Mouse (Mus musculus) heart, embryonic 10.5 days (tissue): Measurements from ENCODE around the gene Tcaim. TPM values are rescaled to one million over a fixed set of nuclear protein-coding genes. Genes with fewer than 3 reads are reported as not detected.

Experiments
- DNase-seq: peaks from one replicate; pipeline ENCODE4 v3.0.0-alpha.2; 2017; ENCODE audit warnings: low spot score
- H3K27ac ChIP-seq: fragments of 300-500 bp; sonication (generic); 2 replicates; pipeline ENCODE4 v1.5.1; 2016; ENCODE audit warnings: mild to moderate bottlenecking
- H3K27me3 ChIP-seq: fragments of 300-500 bp; sonication (generic); 2 replicates; pipeline ENCODE4 v1.6.1; 2016; ENCODE audit warnings: mild to moderate bottlenecking; ENCODE audit not compliant: poor library complexity, insufficient read depth, severe bottlenecking
- H3K36me3 ChIP-seq: fragments of 300-500 bp; sonication (generic); 2 replicates; pipeline ENCODE4 v1.6.1; 2016; ENCODE audit warnings: mild to moderate bottlenecking, moderate library complexity
- H3K4me1 ChIP-seq: fragments of 300-500 bp; sonication (generic); 2 replicates; pipeline ENCODE4 v1.6.1; 2016; ENCODE audit warnings: mild to moderate bottlenecking
- H3K4me3 ChIP-seq: fragments of 300-500 bp; sonication (generic); 2 replicates; pipeline ENCODE4 v1.5.1; 2016; ENCODE audit warnings: mild to moderate bottlenecking, moderate library complexity
- H3K9me3 ChIP-seq: fragments of 300-500 bp; sonication (generic); 2 replicates; pipeline ENCODE4 v1.6.1; 2016; ENCODE audit warnings: mild to moderate bottlenecking, moderate library complexity
- WGBS: fragments of 180-500 bp; shearing (Covaris S2); methylation state at CpG from one replicate; pipeline ENCODE4 v1.1.7; 2016; 5-methylcytosine and 5-hydroxymethylcytosine counted together
- polyA plus RNA-seq: library from polyadenylated mRNA; unstranded; fragments of >200 nt; fragmentation: Nextera tagmentation; extraction: Ambion mirVana; gene quantifications from 2 replicates; pipeline ENCODE4 v1.2.1, GENCODE M21; 2016

Tcaim gene
- 3.2 and 4.5 TPM in 2 replicates for polyA plus RNA-seq

GRCm38 (mm10) chr9:122805053-122805844, at the start of gene Tcaim:
Gene Tcaim, plus strand, starts transcription at chr9:122805539.
- Histone ChIP-seq H3K9me3 (no peaks in the 10 kb centered on the region), H3K36me3 (no peaks in the 10 kb centered on the region), H3K27ac (peak within 1 kb of the TSS; percentile 93), H3K4me1 (peaks cover 17% of the 10 kb centered on the region), H3K4me3 (peak within 1 kb of the TSS; percentile 80), H3K27me3 (no peaks in the 10 kb centered on the region)
- WGBS: 6% methylated on average over 42 of the region's 42 CpGs
- DNase-seq: peak; percentile 98

DNA sequence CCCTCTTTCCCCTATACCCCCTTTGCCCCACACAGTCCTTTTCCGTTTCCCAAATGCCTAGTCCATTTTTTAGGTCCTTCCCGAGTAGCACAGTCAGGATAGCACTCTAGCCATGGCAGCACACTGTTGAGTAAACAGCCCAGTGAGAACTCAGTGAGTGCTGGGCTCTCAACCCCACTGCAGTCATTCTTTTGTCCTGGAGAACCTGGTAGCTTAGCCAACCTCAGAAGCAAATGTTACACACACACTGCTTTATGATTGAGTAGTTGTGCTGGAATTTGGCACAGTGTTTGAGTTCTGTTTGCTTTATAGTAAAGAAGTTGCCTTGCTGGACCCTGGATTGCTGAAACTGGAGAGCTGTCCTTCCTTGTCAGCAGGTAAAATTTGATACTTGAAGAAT, 47.7 kb upstream of the Tcaim start:
- 53% methylated on average over 2 of the region's 2 CpGs for WGBS
- H3K27me3 ChIP-seq: no peaks in the 10 kb centered on the region
- no peaks in the 10 kb centered on the region for H3K36me3 ChIP-seq
- no peak overlapping the region for H3K27ac ChIP-seq
- H3K9me3 ChIP-seq: no peaks in the 10 kb centered on the region
- no peak overlapping the region for H3K4me3 ChIP-seq
- DNase-seq: no peak
- H3K4me1 ChIP-seq: 0 out of 2 replicates have a peak, but pooled peaks cover 6% of the 10 kb centered on the region

GRCm38 (mm10) chr9:122760111-122760510, 45.2 kb upstream of the Tcaim start:
- H3K4me1 ChIP-seq: 0 out of 2 replicates have a peak, but pooled peaks cover 6% of the 10 kb centered on the region

DNA sequence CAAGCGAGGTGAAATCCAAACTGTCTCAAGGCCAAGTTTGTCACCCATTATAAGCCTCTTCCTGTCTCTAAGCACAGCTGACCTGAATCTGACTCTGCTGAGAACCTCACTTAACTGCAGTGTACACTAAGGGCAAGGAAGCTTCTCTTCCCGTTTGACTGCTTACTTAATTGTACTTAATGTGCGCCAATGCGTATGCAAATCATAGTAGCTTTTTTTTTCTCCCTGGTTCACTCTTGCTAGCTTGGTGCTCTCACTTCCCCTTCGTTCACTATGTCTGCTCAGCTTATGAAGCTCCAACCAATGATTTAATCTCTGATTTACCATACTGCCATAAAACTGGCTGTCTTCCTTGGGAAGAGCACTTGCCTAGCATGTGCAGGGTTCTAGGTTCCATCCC, 20.1 kb upstream of the Tcaim start:
- H3K36me3 ChIP-seq: no peaks in the 10 kb centered on the region
- 76% methylated on average over 5 of the region's 5 CpGs for WGBS
- no peak for DNase-seq
- no peak overlapping the region for H3K4me3 ChIP-seq
- H3K27ac ChIP-seq: no peak overlapping the region
- no peaks in the 10 kb centered on the region for H3K9me3 ChIP-seq
- no peaks in the 10 kb centered on the region for H3K4me1 ChIP-seq
- no peaks in the 10 kb centered on the region for H3K27me3 ChIP-seq

More at GRCm38 (mm10) chr9:122760111-122760510, 45.2 kb upstream of the Tcaim start:
- Histone ChIP-seq H3K27ac (no peak overlapping the region), H3K4me3 (no peak overlapping the region), H3K9me3 (no peaks in the 10 kb centered on the region), H3K27me3 (no peaks in the 10 kb centered on the region), H3K36me3 (no peaks in the 10 kb centered on the region)
- no peak for DNase-seq

- no peak overlapping the region for H3K27ac ChIP-seq
- no peaks in the 10 kb centered on the region for H3K36me3 ChIP-seq
- H3K27me3 ChIP-seq: no peaks in the 10 kb centered on the region
- WGBS: 85% methylated on average over 1 of the region's 1 CpGs
- H3K4me1 ChIP-seq: no peaks in the 10 kb centered on the region
- no peaks in the 10 kb centered on the region for H3K9me3 ChIP-seq
- no peak overlapping the region for H3K4me3 ChIP-seq
- no peak for DNase-seq
Measured at GRCm38 (mm10) chr9:122786534-122786933, 18.8 kb upstream of the Tcaim start.

DNA sequence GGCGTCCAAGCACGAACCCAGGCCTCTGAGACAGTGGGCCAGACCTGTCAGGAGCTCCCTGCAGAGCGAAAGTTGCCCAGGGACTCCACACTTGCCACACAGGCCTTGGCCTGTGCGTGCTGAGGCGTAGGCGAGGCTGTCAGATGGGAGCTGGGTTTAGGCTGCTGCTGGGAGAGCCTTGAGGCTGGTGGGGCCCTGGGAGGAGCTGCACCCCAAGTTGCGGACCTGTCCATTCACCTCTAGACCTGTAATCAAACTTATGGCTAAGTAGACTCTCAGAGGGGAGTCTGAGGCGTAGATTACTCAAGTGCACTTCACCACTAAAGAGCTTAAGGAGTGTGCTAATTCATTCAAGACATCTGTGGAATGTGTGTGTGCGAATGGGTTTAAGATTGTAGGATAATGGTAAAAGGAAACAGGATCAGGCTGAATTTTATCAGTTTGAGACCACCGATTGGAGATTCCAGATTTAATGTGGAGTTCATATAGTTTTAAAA, 554 bp downstream of the Tcaim start:
- Histone ChIP-seq H3K4me1 (peaks cover 17% of the 10 kb centered on the region), H3K4me3 (peak overlapping the region; percentile 80), H3K27me3 (no peaks in the 10 kb centered on the region), H3K36me3 (no peaks in the 10 kb centered on the region), H3K9me3 (no peaks in the 10 kb centered on the region), H3K27ac (peak overlapping the region; percentile 93)
- DNase-seq: no peak
- WGBS: 8% methylated on average over 10 of the region's 10 CpGs

GRCm38 (mm10) chr9:122807186-122807585, 1.8 kb downstream of the Tcaim start:
- H3K4me1 ChIP-seq: peaks cover 17% of the 10 kb centered on the region
- no peaks in the 10 kb centered on the region for H3K9me3 ChIP-seq
- H3K27ac ChIP-seq: no peak overlapping the region
- no peaks in the 10 kb centered on the region for H3K36me3 ChIP-seq
- H3K27me3 ChIP-seq: no peaks in the 10 kb centered on the region
- H3K4me3 ChIP-seq: no peak overlapping the region
- WGBS: 92% methylated on average over 2 of the region's 2 CpGs
- DNase-seq: no peak

DNA sequence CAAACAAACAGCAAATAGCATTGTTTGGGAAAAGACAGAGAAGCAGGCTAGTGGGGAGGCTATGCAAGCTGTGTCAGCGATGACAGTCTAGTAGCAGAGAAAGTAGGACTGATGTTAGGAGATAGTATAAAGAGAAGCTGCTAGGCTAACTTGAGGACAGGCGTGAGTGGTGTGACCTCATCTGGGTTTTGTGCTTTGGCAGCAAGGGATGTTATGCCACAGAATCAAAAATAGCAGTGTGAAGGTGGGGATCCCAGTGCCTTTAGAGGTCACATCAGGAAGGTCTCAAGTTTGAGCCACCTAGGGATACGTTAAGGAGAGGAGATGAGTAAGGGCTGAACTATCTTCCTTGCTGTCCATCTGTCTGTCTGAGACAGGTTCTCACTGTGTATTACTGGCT, 4.9 kb downstream of the Tcaim start:
- no peaks in the 10 kb centered on the region for H3K36me3 ChIP-seq
- no peak for DNase-seq
- no peaks in the 10 kb centered on the region for H3K9me3 ChIP-seq
- WGBS: 63% methylated on average over 3 of the region's 3 CpGs
- H3K4me3 ChIP-seq: no peak overlapping the region
- no peak overlapping the region for H3K27ac ChIP-seq
- H3K4me1 ChIP-seq: peaks cover 12% of the 10 kb centered on the region
- H3K27me3 ChIP-seq: no peaks in the 10 kb centered on the region

GRCm38 (mm10) chr9:122812386-122812785, 7.0 kb downstream of the Tcaim start:
- no peaks in the 10 kb centered on the region for H3K27me3 ChIP-seq
- no peaks in the 10 kb centered on the region for H3K9me3 ChIP-seq
- no peaks in the 10 kb centered on the region for H3K36me3 ChIP-seq
- no peak overlapping the region for H3K27ac ChIP-seq
- 76% methylated on average over 5 of the region's 5 CpGs for WGBS
- H3K4me3 ChIP-seq: no peak overlapping the region
- DNase-seq: no peak
- H3K4me1 ChIP-seq: no peaks in the 10 kb centered on the region

DNA sequence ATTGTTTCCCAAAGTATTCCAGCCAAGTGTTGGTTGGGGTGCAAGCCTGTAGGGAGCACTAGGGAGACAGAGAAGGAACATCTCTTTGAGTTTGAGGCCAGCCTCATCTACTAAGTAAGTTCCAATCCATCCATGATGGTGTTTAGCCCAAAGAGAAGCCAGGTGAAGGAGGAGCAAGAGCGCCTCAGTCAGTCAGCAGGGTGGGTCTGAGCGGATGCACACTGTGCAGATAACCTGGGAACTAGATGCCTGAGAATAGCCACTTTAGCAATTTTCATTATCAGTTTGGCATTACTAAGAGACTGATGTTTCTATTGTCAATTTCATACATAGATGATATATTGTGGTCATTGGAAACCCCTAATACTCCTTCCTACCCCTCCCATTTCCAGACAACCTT, 9.4 kb downstream of the Tcaim start:
- Histone ChIP-seq H3K36me3 (0 out of 2 replicates have a peak, but pooled peaks cover 3% of the 10 kb centered on the region), H3K4me3 (no peak overlapping the region), H3K9me3 (no peaks in the 10 kb centered on the region), H3K4me1 (no peaks in the 10 kb centered on the region), H3K27ac (no peak overlapping the region), H3K27me3 (no peaks in the 10 kb centered on the region)
- WGBS: 90% methylated on average over 2 of the region's 2 CpGs
- no peak for DNase-seq

DNA sequence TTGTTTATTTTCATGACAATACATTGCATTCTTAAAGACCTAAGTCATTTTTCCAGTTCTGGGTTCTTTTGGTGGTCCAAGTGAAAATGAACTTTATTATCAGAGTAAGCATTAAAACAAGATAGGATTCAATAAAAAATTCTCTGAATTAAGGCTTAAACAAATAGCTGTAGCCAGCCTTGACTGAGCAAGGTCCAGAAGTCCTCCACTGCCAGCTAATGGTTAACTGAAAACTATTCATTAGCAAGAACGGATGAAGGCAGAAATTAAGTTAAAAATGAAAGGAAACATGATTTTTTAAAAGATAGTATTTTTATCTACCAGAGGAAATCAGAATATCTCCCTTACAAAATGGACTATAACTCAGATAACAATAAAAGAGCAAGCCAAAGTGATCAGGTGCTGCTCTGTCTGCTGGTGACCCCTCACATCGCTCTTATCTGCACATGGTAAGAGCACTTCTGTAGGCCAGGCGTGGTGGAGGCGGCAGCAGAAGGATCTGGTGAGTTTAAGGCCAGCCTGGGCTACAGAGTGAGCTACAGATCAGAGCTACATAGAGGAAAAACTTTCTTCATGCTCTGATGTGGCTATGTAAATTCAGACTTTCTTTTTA, 10.0 kb downstream of the Tcaim start:
- Histone ChIP-seq H3K4me1 (no peaks in the 10 kb centered on the region), H3K36me3 (peaks cover 6% of the 10 kb centered on the region; the same call in 1 of the 2 replicates), H3K27ac (no peak overlapping the region), H3K27me3 (no peaks in the 10 kb centered on the region), H3K9me3 (no peaks in the 10 kb centered on the region), H3K4me3 (no peak overlapping the region)
- 65% methylated on average over 4 of the region's 4 CpGs for WGBS
- DNase-seq: no peak

DNA sequence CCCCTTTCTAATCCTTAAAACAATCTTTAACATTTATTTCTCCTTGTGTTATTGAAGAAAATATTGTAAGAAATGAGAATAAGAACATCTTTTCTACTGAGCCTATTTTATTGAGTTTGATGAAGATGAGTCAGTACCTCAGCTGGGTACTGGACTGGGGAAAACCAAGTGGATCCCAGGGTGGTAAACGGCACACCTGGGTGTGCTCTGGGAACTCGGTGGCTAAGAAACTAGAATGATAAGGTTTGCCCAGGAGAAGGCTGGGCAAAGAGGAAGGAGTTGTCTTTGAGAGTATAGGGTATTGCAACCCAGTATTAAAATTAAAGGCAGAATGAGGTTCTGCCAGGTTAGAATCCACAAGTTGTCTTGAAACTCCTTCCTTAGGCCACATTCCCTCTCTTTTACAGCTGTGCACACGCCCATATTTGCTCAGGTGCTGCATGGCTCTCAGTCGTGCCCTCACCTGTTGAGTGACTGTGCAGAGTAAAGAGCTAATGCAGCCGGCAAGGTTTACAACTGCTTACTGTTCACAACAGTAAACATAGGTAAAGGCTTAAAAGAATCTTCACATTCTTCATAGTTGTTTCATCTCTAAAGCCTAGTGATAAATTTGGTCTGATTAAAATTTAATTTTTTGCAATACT, 18.2 kb downstream of the Tcaim start:
- no peak for DNase-seq
- no peak overlapping the region for H3K4me3 ChIP-seq
- H3K27me3 ChIP-seq: no peaks in the 10 kb centered on the region
- H3K27ac ChIP-seq: no peak overlapping the region
- H3K9me3 ChIP-seq: no peaks in the 10 kb centered on the region
- H3K36me3 ChIP-seq: peaks cover 38% of the 10 kb centered on the region
- H3K4me1 ChIP-seq: no peaks in the 10 kb centered on the region
- 75% methylated on average over 5 of the region's 5 CpGs for WGBS

DNA sequence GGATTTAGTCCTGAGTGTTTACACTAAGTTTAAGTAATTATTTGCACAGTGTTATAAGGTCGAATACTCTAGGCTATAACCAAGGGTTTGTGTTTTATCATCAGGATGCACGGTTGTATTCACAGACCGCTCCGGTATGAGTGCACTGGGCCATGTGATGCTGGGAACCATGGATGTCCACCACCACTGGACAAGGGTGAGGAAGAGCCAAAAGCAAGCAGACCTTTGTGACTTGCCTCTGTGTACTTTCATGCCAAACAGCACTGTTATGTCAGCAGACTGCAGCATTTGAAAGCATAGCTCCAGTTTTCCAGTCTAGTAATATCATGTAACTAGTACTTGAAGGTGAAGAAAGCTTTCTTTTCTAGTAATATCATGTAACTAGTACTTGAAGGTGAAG, 21.4 kb downstream of the Tcaim start:
- H3K4me3 ChIP-seq: no peak overlapping the region
- no peak for DNase-seq
- peaks cover 36% of the 10 kb centered on the region for H3K36me3 ChIP-seq
- WGBS: 87% methylated on average over 4 of the region's 4 CpGs
- no peak overlapping the region for H3K27ac ChIP-seq
- H3K4me1 ChIP-seq: no peaks in the 10 kb centered on the region
- no peaks in the 10 kb centered on the region for H3K9me3 ChIP-seq
- H3K27me3 ChIP-seq: no peaks in the 10 kb centered on the region
